Mouse (Mus musculus): ENCODE data around the gene Mtnr1b. TPM values are rescaled to one million over a fixed set of nuclear protein-coding genes. Genes with fewer than 3 reads are reported as not detected.
"Not testable (repeated sequence)": the region's sequence is repeated elsewhere in the genome, so short reads cannot be mapped to it uniquely, and the experiment has no call there.

Gene Mtnr1b
- total and polyA plus RNA-seq, 3 experiments: not detected

DNA sequence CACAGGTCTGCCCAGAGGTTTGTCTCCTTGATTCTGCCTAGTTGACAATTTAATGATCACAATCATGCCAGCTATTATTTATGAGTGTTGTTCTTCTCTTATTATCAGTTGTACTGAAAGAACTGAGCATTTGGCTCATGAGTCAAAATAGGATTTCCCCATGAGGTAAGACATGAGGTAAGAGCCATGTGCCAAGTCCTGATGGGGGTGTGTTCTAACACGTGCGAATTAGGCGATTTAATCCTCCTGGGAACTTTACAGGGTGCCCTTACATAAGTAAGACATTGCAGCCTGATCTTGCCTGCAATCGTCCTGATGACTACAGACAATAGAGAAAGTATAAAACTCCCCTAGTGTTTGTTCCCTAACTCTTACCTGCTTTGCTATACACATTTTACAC lies 4.9 kb downstream of the Mtnr1b start:
- H3K27me3 ChIP-seq (ENCODE audit: insufficient read depth, low read length): peaks cover 2% of the 10 kb centered on the region; the same call in 1 of the 2 replicates
- H3K36me3 ChIP-seq (replicated peaks): no peaks in the 10 kb centered on the region
- no peaks in the 10 kb centered on the region for H3K4me1 ChIP-seq (ENCODE audit: insufficient read depth, low read depth, low read length)
- ATAC-seq (ENCODE audit: extremely low read depth, insufficient number of reproducible peaks, low FRiP score, poor library complexity, severe bottlenecking) (no peak), DNase-seq (ENCODE audit: low spot score) (no peak)
- no peak for TF ChIP-seq GATA1 (IDR thresholded peaks at IDR 0.05; ENCODE audit: borderline replicate concordance, low read length)
- no peak for TF ChIP-seq POLR2AphosphoS5 (IDR thresholded peaks at IDR 0.05; ENCODE audit: insufficient replicate concordance, low read depth, low read length)
- no peak for TF ChIP-seq CTCF (IDR thresholded peaks at IDR 0.05; ENCODE audit: low read depth, low read length)
- TF ChIP-seq GATA2 (IDR thresholded peaks at IDR 0.05; ENCODE audit: borderline replicate concordance, low read depth, low read length): no peak
- no peak for TF ChIP-seq TAL1 (conservative IDR thresholded peaks at IDR 0.05; ENCODE audit: low read depth, low read length)
- no peak overlapping the region for H3K4me3 ChIP-seq (ENCODE audit: low read depth, low read length)
- H3K9me3 ChIP-seq (replicated peaks): no peaks in the 10 kb centered on the region

DNA sequence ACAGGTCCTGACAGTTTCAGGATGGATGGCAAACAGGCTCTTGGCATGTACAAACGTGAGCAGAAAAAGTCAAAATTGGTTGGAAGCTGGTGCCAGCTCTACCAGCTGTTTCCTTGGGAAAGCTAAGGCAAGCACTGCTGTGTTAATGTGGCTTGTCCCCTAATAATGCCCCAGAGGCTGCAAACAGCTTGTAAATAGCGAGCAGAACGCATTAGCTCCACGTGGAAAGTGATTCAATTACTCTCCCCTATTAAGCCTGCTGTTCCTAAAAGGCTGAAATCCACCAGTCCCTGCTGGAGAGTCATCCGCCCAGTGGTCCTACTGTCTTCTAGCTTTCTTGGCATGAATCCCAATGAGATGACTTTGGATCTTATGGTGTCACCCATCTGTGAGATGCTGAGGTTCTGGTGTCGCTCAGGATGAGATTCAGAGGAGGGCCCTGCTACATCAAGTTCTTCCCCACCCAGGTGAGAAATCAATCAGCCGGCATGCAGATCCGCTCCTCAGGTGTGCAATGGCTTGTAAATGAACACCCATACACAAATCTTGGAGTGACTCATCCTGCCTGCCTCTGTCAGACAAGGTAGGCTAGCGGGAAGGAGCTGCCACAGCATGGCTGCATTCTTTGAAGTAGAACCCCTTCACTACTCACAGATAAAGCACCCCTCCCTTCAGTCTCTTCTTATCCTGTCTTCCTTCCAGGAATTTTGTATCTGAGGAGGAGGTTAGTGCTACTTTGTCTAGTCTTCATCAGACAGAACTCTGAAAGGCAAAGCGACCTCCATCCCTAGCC lies 7.9 kb downstream of the Mtnr1b start:
- no peak for TF ChIP-seq POLR2AphosphoS5 (IDR thresholded peaks at IDR 0.05; ENCODE audit: insufficient replicate concordance, low read depth, low read length)
- TF ChIP-seq CTCF (IDR thresholded peaks at IDR 0.05; ENCODE audit: low read depth, low read length): no peak
- no peak for TF ChIP-seq GATA1 (IDR thresholded peaks at IDR 0.05; ENCODE audit: borderline replicate concordance, low read length)
- TF ChIP-seq TAL1 (conservative IDR thresholded peaks at IDR 0.05; ENCODE audit: low read depth, low read length): no peak
- no peak for TF ChIP-seq GATA2 (IDR thresholded peaks at IDR 0.05; ENCODE audit: borderline replicate concordance, low read depth, low read length)
- Histone ChIP-seq H3K27me3 (ENCODE audit: insufficient read depth, low read length) (peaks cover 3% of the 10 kb centered on the region; the same call in 1 of the 2 replicates), H3K9me3 (replicated peaks) (no peaks in the 10 kb centered on the region), H3K4me3 (ENCODE audit: low read depth, low read length) (no peak overlapping the region), H3K4me1 (ENCODE audit: insufficient read depth, low read depth, low read length) (no peaks in the 10 kb centered on the region), H3K36me3 (replicated peaks) (no peaks in the 10 kb centered on the region)
- no peak for ATAC-seq (ENCODE audit: extremely low read depth, insufficient number of reproducible peaks, low FRiP score, poor library complexity, severe bottlenecking)
- DNase-seq (ENCODE audit: low spot score): no peak

DNA sequence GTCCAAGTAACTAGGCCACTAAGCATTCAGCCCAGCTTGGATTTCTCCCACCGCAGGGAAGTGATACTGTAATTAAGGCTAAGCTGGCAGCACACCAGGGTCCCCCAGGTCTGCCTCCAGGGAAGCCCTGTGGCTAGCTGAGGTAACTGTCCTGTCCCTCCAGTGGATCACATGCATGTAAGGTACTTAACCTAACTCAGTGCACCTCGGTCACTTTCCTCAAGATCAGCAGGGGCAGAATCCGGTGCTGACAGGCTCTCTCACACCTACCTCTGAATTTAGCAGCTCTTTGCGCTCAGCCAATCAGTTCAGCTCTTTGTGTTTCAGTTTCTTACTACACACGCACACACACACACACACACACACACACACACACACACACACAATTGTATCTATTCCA lies 13.0 kb downstream of the Mtnr1b start:
- Histone ChIP-seq H3K4me3 (ENCODE audit: low read depth, low read length) (no peak overlapping the region), H3K27me3 (ENCODE audit: insufficient read depth, low read length) (peaks cover 3% of the 10 kb centered on the region; the same call in 1 of the 2 replicates), H3K4me1 (ENCODE audit: insufficient read depth, low read depth, low read length) (no peaks in the 10 kb centered on the region), H3K9me3 (replicated peaks) (no peaks in the 10 kb centered on the region), H3K36me3 (replicated peaks) (no peaks in the 10 kb centered on the region)
- ATAC-seq (ENCODE audit: extremely low read depth, insufficient number of reproducible peaks, low FRiP score, poor library complexity, severe bottlenecking): no peak
- TF ChIP-seq TAL1 (conservative IDR thresholded peaks at IDR 0.05; ENCODE audit: low read depth, low read length): no peak
- TF ChIP-seq POLR2AphosphoS5 (IDR thresholded peaks at IDR 0.05; ENCODE audit: insufficient replicate concordance, low read depth, low read length): no peak
- TF ChIP-seq CTCF (IDR thresholded peaks at IDR 0.05; ENCODE audit: low read depth, low read length): no peak
- TF ChIP-seq GATA2 (IDR thresholded peaks at IDR 0.05; ENCODE audit: borderline replicate concordance, low read depth, low read length): no peak
- no peak for TF ChIP-seq GATA1 (IDR thresholded peaks at IDR 0.05; ENCODE audit: borderline replicate concordance, low read length)
- no peak for DNase-seq (ENCODE audit: low spot score)

DNA sequence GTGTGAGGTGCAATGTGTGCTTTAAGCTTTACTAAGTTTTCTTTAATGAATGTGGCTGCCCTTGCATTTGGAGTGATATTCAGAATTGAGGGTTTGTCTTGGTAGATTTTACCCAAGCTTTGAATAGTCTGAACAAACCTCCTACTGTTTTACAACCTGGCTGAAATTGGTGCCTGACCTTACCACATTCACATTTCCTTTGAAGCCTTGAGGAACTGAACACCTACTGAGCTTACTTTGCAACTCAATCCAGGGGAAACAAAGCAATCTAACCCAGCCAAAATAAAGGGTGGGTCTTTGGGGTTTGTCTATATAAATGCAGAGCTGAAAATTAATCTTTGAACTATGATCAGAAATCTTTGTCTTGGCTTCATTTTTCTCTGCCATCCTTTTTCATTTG lies 23.6 kb downstream of the Mtnr1b start:
- Histone ChIP-seq H3K4me1 (ENCODE audit: insufficient read depth, low read depth, low read length) (no peaks in the 10 kb centered on the region), H3K27me3 (ENCODE audit: insufficient read depth, low read length) (no peaks in the 10 kb centered on the region), H3K36me3 (replicated peaks) (no peaks in the 10 kb centered on the region), H3K4me3 (ENCODE audit: low read depth, low read length) (no peak overlapping the region), H3K9me3 (replicated peaks) (no peaks in the 10 kb centered on the region)
- no peak for DNase-seq (ENCODE audit: low spot score)
- no peak for TF ChIP-seq GATA2 (IDR thresholded peaks at IDR 0.05; ENCODE audit: borderline replicate concordance, low read depth, low read length)
- no peak for TF ChIP-seq TAL1 (conservative IDR thresholded peaks at IDR 0.05; ENCODE audit: low read depth, low read length)
- TF ChIP-seq CTCF (IDR thresholded peaks at IDR 0.05; ENCODE audit: low read depth, low read length): no peak
- no peak for TF ChIP-seq GATA1 (IDR thresholded peaks at IDR 0.05; ENCODE audit: borderline replicate concordance, low read length)
- no peak for TF ChIP-seq POLR2AphosphoS5 (IDR thresholded peaks at IDR 0.05; ENCODE audit: insufficient replicate concordance, low read depth, low read length)
- no peak for ATAC-seq (ENCODE audit: extremely low read depth, insufficient number of reproducible peaks, low FRiP score, poor library complexity, severe bottlenecking)

DNA sequence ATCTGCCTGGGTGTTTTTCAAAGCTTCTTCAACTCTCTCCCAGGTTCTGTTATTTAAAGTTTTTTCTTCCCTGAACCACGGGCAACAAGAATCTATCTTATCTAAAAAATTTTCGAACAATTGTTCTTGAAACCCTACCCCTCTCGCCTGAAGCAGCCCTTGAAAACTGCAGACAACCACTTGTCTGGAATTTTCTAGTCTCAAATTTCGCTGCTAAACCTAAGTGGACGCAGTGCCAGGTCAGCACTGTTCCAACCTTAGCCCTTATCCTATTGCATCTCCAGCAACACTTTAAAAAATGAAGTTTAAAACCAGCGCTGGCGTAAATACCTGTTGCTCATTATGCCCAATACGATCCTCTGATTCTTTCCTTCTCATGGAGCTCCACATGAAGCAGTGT lies 29.0 kb downstream of the Mtnr1b start:
- TF ChIP-seq CTCF (IDR thresholded peaks at IDR 0.05; ENCODE audit: low read depth, low read length) (no peak), TAL1 (conservative IDR thresholded peaks at IDR 0.05; ENCODE audit: low read depth, low read length) (no peak), GATA1 (IDR thresholded peaks at IDR 0.05; ENCODE audit: borderline replicate concordance, low read length) (no peak), GATA2 (IDR thresholded peaks at IDR 0.05; ENCODE audit: borderline replicate concordance, low read depth, low read length) (no peak), POLR2AphosphoS5 (IDR thresholded peaks at IDR 0.05; ENCODE audit: insufficient replicate concordance, low read depth, low read length) (no peak)
- Histone ChIP-seq H3K27me3 (ENCODE audit: insufficient read depth, low read length) (0 out of 2 replicates have a peak, but pooled peaks cover 3% of the 10 kb centered on the region), H3K4me3 (ENCODE audit: low read depth, low read length) (no peak overlapping the region), H3K4me1 (ENCODE audit: insufficient read depth, low read depth, low read length) (no peaks in the 10 kb centered on the region), H3K36me3 (replicated peaks) (no peaks in the 10 kb centered on the region), H3K9me3 (replicated peaks) (no peaks in the 10 kb centered on the region)
- DNase-seq (ENCODE audit: low spot score) (no peak), ATAC-seq (ENCODE audit: extremely low read depth, insufficient number of reproducible peaks, low FRiP score, poor library complexity, severe bottlenecking) (no peak)

DNA sequence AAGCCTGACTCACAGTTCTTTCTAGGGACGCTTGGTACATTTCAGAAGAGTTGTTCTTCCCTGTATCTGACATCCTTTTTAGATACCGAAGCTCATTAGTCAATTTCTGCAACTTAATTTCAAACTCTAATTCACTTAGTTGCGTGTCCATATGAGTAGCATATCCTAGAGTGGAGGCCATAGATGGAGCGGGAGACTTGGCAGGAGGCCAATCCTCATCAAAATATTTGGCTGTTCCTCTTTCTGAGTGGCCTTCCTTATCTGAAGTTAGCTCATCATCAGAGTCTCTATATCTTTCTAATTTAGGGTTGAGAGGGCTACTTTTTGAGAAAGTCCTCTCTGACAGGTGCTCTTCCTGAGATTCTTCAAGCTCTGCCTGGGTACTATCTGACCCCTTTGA lies 29.4 kb downstream of the Mtnr1b start:
- not testable (repeated sequence) for H3K4me3 ChIP-seq (ENCODE audit: low read depth, low read length); H3K36me3 ChIP-seq (replicated peaks); H3K4me1 ChIP-seq (ENCODE audit: insufficient read depth, low read depth, low read length); H3K27me3 ChIP-seq (ENCODE audit: insufficient read depth, low read length); ATAC-seq (ENCODE audit: extremely low read depth, insufficient number of reproducible peaks, low FRiP score, poor library complexity, severe bottlenecking); H3K9me3 ChIP-seq (replicated peaks); DNase-seq (ENCODE audit: low spot score)

All from G1E (cell line).